Mouse (Mus musculus) liver, adult 2 months (tissue): ENCODE data around the gene Pard3. TPM values are rescaled to one million over a fixed set of nuclear protein-coding genes. Genes with fewer than 3 reads are reported as not detected.

Experiments
- DNase-seq: peaks from one replicate; pipeline ENCODE4 v3.0.0-alpha.2; 2011; ENCODE audit warnings: low read depth, low spot score; ENCODE audit errors: extremely low read depth
- H3K27ac ChIP-seq: fragments of 200-500 bp; replicated peaks from 2 replicates; pipeline ENCODE4 v1.5.1; 2012; ENCODE audit warnings: low read depth, mild to moderate bottlenecking, control low read depth, inconsistent platforms, low read length; ENCODE audit not compliant: insufficient read depth
- H3K27me3 ChIP-seq: fragments of 200-500 bp; 2 replicates; pipeline ENCODE4 v1.6.1; 2012; ENCODE audit warnings: mild to moderate bottlenecking, moderate library complexity, low read length, inconsistent platforms; ENCODE audit not compliant: control insufficient read depth, insufficient read depth
- H3K36me3 ChIP-seq: fragments of 200-500 bp; 2 replicates; pipeline ENCODE4 v1.6.1; 2012; ENCODE audit warnings: low read length, inconsistent platforms; ENCODE audit not compliant: control insufficient read depth, insufficient read depth
- H3K4me1 ChIP-seq: fragments of 200-500 bp; 2 replicates; pipeline ENCODE4 v1.6.1; 2011; ENCODE audit warnings: low read length; ENCODE audit not compliant: control insufficient read depth, insufficient read depth
- H3K4me3 ChIP-seq: fragments of 200-500 bp; 2 replicates; pipeline ENCODE4 v1.5.1; 2011; ENCODE audit warnings: low read depth, mild to moderate bottlenecking, control low read depth, low read length, moderate library complexity; ENCODE audit not compliant: insufficient read depth
- H3K79me2 ChIP-seq: fragments of 200-500 bp; 2 replicates; pipeline ENCODE4 v1.6.1; 2012; ENCODE audit warnings: inconsistent platforms, mild to moderate bottlenecking, low read length, moderate library complexity; ENCODE audit not compliant: control insufficient read depth, insufficient read depth
- H3K9ac ChIP-seq: fragments of 200-500 bp; 2 replicates; pipeline ENCODE4 v1.6.1; 2012; ENCODE audit warnings: low read depth, mild to moderate bottlenecking, control low read depth, inconsistent platforms, low read length
- CTCF ChIP-seq: fragments of 200-500 bp; IDR thresholded peaks from 2 replicates; pipeline ENCODE4 v1.5.1; 2011; ENCODE audit warnings: low read depth, low read length, control low read depth
- POLR2A ChIP-seq: fragments of 200-500 bp; IDR thresholded peaks from 2 replicates; pipeline ENCODE4 v1.6.1; 2011; ENCODE audit warnings: low read length, control low read depth; ENCODE audit not compliant: insufficient read depth; ENCODE audit errors: extremely low read depth
- WGBS: fragments of 180-500 bp; shearing (Covaris S2); methylation state at CpG from one replicate; pipeline ENCODE4 v1.1.7; 2018; 5-methylcytosine and 5-hydroxymethylcytosine counted together
- polyA plus RNA-seq: library from polyadenylated mRNA; depleted of rRNA; stranded (reverse); fragments of >200 nt; gene quantifications from 2 replicates; pipeline ENCODE4 v1.2.3, GENCODE M21; 2012
- total RNA-seq: library from RNA; depleted of rRNA; stranded (reverse); fragments of >200 nt; gene quantifications from 2 replicates; pipeline ENCODE4 v1.2.3, GENCODE M21; 2014

Gene Pard3
- total and polyA plus RNA-seq, 2 experiments: 47.4 to 61.4 TPM

DNA sequence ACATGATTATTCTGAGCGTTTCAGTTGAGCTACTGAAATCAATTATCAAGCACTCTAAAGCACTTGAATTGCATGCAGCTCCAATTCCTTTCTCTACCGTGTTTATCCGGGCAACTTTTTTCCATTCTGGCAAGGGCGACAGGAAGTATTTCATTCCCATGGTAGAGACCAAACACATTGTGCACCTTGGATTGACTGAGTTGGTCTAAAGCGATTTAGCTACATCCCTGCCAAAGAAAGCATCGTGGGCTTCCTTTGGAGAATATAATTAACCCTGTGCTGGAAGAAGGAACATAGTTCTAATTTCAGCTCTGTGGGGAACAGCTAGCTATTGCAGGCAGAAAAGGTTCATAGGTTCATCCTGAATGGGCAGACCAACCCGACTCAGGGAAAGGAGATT is 480.0 kb downstream of the Pard3 start:
- no peaks in the 10 kb centered on the region for H3K27me3 ChIP-seq
- H3K4me1 ChIP-seq: peaks cover 19% of the 10 kb centered on the region
- no peak overlapping the region for H3K27ac ChIP-seq
- no peak for TF ChIP-seq CTCF
- no peak for TF ChIP-seq POLR2A
- H3K9ac ChIP-seq: no peak overlapping the region
- H3K4me3 ChIP-seq: no peak overlapping the region
- no peaks in the 10 kb centered on the region for H3K36me3 ChIP-seq
- DNase-seq: peak; percentile 28
- no peaks in the 10 kb centered on the region for H3K79me2 ChIP-seq
- 52% methylated on average over 7 of the region's 7 CpGs for WGBS

GRCm38 (mm10) chr8:127546161-127546560 is 482.5 kb downstream of the Pard3 start:
- H3K4me1 ChIP-seq: peaks cover 6% of the 10 kb centered on the region
- 0 out of 2 replicates have a peak, but pooled peaks cover 2% of the 10 kb centered on the region for H3K79me2 ChIP-seq
- WGBS: 82% methylated on average over 2 of the region's 2 CpGs
- no peak overlapping the region for H3K27ac ChIP-seq
- no peak for TF ChIP-seq CTCF
- TF ChIP-seq POLR2A: no peak
- no peak overlapping the region for H3K4me3 ChIP-seq
- no peaks in the 10 kb centered on the region for H3K27me3 ChIP-seq
- no peaks in the 10 kb centered on the region for H3K36me3 ChIP-seq
- DNase-seq: no peak
- no peak overlapping the region for H3K9ac ChIP-seq

GRCm38 (mm10) chr8:127550928-127551327 is 487.2 kb downstream of the Pard3 start:
- Histone ChIP-seq H3K79me2 (peaks cover 2% of the 10 kb centered on the region; the same call in 1 of the 2 replicates), H3K27ac (no peak overlapping the region), H3K36me3 (no peaks in the 10 kb centered on the region), H3K4me1 (no peaks in the 10 kb centered on the region), H3K4me3 (no peak overlapping the region), H3K9ac (no peak overlapping the region), H3K27me3 (no peaks in the 10 kb centered on the region)
- 97% methylated on average over 4 of the region's 4 CpGs for WGBS
- TF ChIP-seq POLR2A (no peak), CTCF (no peak)
- DNase-seq: no peak

DNA sequence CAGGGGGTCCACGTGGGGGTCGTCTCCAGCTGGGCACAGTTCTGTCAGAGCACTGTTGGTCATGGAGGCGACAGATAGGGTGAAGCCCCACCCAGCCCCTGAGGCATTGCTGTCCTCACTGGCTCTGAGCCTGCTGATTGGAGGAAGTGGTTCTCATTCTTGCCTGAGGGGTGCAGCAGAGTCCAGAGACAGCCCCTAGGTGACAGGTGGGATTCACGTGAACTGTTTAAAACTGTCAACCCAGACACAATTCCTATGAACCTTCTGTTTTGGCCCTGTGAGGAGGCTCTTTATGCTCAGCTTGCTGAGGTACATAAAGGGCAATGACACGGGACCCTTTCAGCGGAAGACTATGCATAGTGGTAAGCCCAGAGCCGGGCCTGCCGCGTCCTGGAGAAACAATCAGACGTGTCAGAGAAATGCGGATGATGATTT is 488.5 kb downstream of the Pard3 start:
- DNase-seq: no peak

DNA sequence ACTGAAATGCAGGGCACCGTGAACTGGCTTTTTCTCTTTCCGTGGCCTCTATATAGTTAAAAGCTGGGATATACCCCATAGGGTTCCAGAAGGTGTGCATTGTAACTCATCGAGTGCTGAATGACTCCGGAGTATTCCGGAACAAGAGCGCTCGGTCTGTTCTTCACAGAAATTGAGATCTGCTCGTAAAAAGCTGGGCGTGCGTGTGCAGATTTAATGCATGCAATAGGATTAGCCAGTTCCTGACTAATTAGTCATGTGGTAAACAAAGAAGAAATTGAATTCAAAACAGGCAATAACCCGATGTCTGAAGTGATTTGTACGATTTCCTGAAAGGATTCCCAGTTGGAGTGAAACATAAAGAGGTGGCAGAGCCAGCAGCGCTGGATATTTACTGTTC is 489.1 kb downstream of the Pard3 start:
- no peak for TF ChIP-seq CTCF
- no peak for TF ChIP-seq POLR2A
- Histone ChIP-seq H3K36me3 (no peaks in the 10 kb centered on the region), H3K27me3 (no peaks in the 10 kb centered on the region), H3K27ac (no peak overlapping the region), H3K4me3 (no peak overlapping the region), H3K9ac (no peak overlapping the region), H3K79me2 (peaks cover 2% of the 10 kb centered on the region; the same call in 1 of the 2 replicates), H3K4me1 (peaks cover 1% of the 10 kb centered on the region; the same call in 1 of the 2 replicates)
- WGBS: 93% methylated on average over 13 of the region's 13 CpGs
- DNase-seq: no peak

More for the DNA sequence above, 488.5 kb downstream of the Pard3 start:
- peaks cover 2% of the 10 kb centered on the region; the same call in 1 of the 2 replicates for H3K79me2 ChIP-seq
- no peaks in the 10 kb centered on the region for H3K36me3 ChIP-seq
- no peak overlapping the region for H3K4me3 ChIP-seq
- no peaks in the 10 kb centered on the region; the same call in 1 of the 2 replicates for H3K4me1 ChIP-seq
- H3K27me3 ChIP-seq: no peaks in the 10 kb centered on the region
- no peak overlapping the region for H3K27ac ChIP-seq
- no peak overlapping the region for H3K9ac ChIP-seq
- WGBS: 83% methylated on average over 11 of the region's 11 CpGs
- TF ChIP-seq CTCF (no peak), POLR2A (no peak)

- no peaks in the 10 kb centered on the region for H3K36me3 ChIP-seq
- WGBS: 82% methylated on average over 5 of the region's 5 CpGs
- peaks cover 1% of the 10 kb centered on the region; the same call in 1 of the 2 replicates for H3K4me1 ChIP-seq
- no peak for TF ChIP-seq CTCF
- no peak for TF ChIP-seq POLR2A
- no peak overlapping the region for H3K4me3 ChIP-seq
- H3K9ac ChIP-seq: no peak overlapping the region
- H3K27me3 ChIP-seq: no peaks in the 10 kb centered on the region
- H3K27ac ChIP-seq: no peak overlapping the region
- H3K79me2 ChIP-seq: peaks cover 2% of the 10 kb centered on the region; the same call in 1 of the 2 replicates
- DNase-seq: no peak
Observed at GRCm38 (mm10) chr8:127553582-127553981, 489.9 kb downstream of the Pard3 start.
